Mouse (Mus musculus): ENCODE measurements at regions not wholly inside any gene's neighbourhood (a gene's known extent, or its start where the extent isn't known, plus 50 kb on each side); places are given as distances from the start of the nearest gene placed in this dataset.
"Not testable (repeated sequence)": the region's sequence is repeated elsewhere in the genome, so short reads cannot be mapped to it uniquely, and the experiment has no call there.

GRCm38 (mm10) chr12:112298521-112298920 is 152.5 kb downstream of the Kif26a start:
- no peak for DNase-seq (ENCODE audit: low spot score in 2 of 2)

DNA sequence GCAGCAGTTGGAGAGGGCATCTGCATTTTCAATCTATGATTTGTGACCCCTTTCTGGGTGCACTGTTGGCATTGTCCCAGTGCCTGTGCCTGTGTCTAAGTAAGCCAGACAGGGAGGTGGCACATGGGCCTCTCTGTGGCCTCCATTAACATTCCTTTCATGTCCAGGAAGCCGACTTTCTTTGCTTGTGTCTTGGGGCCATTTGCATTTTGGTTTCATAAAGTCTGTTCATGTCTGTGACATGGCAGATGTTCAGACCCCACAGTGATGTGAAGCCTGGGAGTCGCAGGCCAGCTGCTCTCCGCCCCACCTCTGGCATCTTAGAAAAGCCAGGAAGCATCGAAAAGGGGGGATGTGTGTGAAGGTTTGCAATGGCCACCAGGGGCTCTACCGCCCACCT is 153.1 kb downstream of the Kif26a start:
- no peak for DNase-seq (ENCODE audit: low spot score in 2 of 2)

- no peak for DNase-seq (ENCODE audit: low spot score in 2 of 2)
Measured at GRCm38 (mm10) chr12:112299603-112300002, 153.6 kb downstream of the Kif26a start.

GRCm38 (mm10) chr12:112300125-112300524 is 154.1 kb downstream of the Kif26a start:
- DNase-seq (ENCODE audit: low spot score in 2 of 2), result no peak

- no peak for DNase-seq (ENCODE audit: low spot score in 2 of 2)
Measured at GRCm38 (mm10) chr12:112301411-112301891, 155.4 kb downstream of the Kif26a start.

DNA sequence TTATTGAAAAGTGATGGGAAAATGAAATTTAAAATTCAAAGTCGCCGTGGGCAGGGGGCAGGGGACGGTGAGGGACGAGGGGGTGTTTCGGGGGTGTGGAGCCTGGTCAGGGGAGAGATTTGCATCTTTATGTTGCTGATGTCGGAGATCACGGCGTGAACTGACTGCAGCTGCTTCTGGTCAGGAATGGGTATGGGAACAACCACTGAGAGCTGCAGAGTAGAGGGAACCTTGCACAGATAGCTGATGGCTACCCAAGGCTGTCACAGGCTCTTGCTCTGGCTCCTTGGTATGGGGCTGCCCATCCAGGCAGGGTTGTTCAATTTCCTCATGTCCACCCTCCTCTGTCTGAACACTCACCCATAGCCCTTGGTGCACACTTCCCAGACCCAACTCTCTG is 155.9 kb downstream of the Kif26a start:
- no peak for DNase-seq (ENCODE audit: low spot score in 2 of 2)

DNA sequence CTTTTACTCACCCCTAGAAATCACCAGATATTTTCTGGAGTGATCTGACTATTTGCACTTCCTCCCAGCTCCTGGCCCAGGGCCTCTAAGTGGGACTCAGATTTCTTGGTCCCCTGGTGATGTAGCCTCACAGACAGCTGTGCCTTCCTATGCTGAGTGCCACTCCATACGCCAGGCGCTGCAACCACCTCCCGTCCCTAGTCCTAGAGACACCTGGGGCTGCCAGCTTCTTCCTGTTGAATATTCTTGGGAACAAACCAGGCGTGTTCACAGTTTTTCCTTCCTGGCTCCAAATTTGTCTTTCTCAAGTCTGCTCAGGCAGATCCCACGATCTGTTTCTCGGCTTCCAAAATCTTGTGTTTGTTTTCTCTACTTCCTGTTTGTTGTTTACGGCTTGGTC is 160.2 kb downstream of the Kif26a start:
- DNase-seq (ENCODE audit: low spot score in 2 of 2), result no peak

- DNase-seq (ENCODE audit: low spot score in 2 of 2), result no peak
Measured at GRCm38 (mm10) chr12:112308016-112308415, 162.0 kb downstream of the Kif26a start.

- DNase-seq (ENCODE audit: low spot score in 2 of 2), result not testable (repeated sequence)
Measured at GRCm38 (mm10) chr12:112309096-112309495, 163.1 kb downstream of the Kif26a start.

DNA sequence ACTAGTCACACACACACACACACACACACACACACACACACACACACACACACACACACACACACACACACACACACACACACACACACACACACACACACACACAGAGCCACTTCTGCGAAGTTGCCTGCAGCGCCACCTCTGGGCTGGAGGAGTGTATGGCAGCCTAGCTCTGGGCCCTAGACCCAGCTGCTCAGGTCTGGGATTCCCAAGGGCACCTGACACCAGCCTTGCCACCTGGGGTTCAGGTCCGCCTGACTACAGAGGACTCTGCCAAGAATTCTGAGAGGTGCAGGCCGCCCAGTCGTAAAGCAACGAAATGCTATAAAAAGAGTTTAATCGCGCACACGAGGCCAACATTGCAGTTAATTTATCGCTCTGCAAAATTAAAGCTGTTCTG is 163.8 kb downstream of the Kif26a start:
- no peak for DNase-seq (ENCODE audit: low spot score in 2 of 2)

GRCm38 (mm10) chr12:112310661-112311060 is 164.7 kb downstream of the Kif26a start:
- no peak for DNase-seq (ENCODE audit: low spot score in 2 of 2)

DNA sequence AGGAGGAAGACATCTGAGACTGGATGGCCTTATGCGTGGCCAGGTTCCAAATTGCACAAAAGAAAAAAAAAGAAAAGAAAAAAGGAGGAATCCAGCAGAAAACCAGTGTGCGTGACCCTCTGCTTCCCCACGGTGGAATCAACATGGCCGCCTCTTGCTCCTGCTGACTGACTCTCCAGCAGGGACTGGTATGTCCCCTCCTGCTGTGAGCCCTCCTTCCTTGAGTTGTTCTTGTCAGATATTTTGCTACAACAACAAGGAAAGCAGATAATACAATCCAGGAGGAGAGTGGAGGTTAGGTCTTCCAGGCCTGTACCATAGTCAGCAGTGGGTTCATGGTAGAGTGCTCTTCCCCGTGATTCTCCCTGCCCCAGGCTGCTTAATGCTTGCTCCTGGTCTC is 168.8 kb downstream of the Kif26a start:
- DNase-seq (ENCODE audit: low spot score in 2 of 2), result no peak

DNA sequence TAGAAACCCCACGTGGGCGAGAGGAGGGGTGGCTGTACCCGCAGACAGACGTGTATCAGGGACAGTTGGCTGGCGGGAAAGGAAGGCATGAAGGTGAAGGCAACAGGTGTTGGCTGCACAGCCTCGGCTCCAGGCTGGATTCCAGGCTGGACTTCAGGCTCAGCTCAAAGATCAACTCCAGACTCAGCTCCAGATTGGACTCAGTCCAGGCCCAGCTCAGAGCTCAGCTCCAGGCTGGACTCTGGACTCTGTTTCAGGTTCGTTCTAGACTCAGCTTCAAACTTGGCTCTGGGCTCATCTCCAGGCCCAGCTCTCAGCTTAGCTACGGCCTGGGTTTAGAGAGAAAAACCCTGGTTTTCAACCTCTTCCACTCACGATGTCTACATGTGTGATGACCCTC is 171.2 kb downstream of the Kif26a start:
- no peak for DNase-seq (ENCODE audit: low spot score in 2 of 2)

- DNase-seq (ENCODE audit: low spot score in 2 of 2), result no peak
Measured at GRCm38 (mm10) chr12:112318461-112318860, 170.8 kb upstream of the A530016L24Rik start.

DNA sequence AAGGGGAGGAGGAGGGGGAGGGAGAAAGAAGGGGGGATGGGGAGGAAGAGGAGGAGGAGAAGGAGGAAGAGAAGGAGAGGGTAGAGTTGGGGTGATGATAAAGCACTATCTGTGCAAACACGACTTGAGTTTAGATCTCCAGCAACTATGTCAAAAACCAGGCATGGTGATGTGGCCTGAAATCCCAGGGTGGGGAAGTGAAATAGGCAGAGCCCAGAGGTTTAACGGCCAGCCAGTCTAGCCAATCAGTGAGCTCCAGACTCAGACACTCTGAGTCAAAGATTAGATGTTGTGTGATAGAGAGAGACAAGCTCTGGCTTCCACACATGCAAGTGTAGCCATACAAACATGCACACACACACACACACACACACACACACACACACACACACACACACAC is 167.1 kb upstream of the A530016L24Rik start:
- DNase-seq (ENCODE audit: low spot score in 2 of 2), result no peak

DNA sequence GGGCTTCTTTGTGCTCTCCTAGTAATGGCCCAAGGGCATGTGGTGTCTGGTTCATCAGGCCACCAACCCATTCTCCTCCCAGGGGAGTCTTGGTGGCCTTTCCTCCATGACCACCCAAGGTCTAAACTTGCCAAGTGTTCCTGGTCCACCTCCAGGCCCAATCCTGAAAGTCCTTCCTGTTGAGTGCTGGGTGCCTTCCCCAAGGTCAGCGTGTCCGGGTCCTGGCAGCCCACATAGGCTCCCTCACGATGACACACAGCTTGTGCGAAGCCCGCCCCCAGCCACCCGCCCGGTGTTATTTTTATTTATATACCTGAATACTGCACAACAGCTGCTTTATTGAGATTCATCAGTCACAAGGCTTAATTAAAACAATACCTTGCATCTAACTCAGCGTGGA is 161.8 kb upstream of the A530016L24Rik start:
- no peak for DNase-seq (ENCODE audit: low spot score in 2 of 2)

DNA sequence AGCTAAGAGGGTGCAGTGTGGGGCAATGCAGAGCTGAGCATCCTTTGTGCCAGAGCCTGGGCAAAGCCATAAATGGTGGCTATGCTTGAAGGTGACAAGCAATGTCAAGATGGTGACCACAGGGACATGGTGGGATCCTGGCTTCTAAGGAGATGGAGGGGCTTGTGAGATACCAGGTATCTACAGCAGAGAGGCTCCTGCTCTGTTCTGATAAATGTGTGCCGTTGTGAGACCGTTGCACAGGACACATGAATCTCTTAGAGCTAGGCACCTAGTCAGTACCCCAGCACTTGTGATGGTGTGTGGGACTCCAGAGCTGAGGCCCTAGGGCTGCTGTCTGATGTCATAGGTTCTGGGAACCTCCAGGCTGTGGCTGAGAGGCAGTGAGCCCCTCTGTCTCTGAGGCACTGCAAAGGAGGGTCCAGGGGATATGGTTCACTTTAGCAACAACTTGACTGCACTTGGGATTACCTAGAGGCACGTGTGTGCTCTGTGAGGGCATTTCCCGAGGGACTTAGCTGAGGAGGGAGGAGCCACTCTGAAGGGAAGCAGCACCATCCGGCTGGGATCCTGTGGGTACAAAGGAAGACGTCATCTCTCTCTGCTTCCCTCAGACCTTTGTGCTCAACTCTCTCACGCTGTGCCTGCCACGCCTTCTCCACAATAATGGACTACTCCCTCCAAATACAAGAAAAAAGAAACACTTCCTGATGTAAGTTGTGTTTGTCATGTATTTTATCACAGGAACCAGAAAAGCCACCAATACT is 160.3 kb upstream of the A530016L24Rik start:
- DNase-seq (ENCODE audit: low spot score in 2 of 2), result no peak

GRCm38 (mm10) chr12:112329701-112330301 is 159.4 kb upstream of the A530016L24Rik start:
- DNase-seq (ENCODE audit: low spot score in 2 of 2), result peak; percentile 58 to 85

- DNase-seq (ENCODE audit: low spot score in 2 of 2), result no peak
Measured at GRCm38 (mm10) chr12:112330557-112330956, 158.7 kb upstream of the A530016L24Rik start.

DNA sequence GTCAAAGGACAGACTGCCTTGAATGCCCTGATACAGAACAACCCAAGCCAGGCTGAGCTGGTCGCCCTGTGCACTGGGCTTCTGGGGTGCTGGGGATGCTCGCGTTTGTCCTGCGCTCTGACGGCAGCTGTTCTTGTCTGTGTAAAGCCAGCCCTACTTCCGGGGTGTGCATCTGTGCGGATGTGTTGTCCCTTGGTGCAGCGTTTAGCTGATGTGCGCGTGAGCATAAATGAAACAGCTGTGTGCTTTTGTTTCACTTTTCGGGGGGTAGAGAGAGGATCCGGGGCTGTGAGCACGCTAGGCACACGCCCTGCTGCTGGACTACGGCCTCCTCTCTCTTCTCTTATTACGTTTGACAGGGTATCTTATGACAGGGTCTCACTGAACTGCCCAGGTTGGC is 158.2 kb upstream of the A530016L24Rik start:
- no peak for DNase-seq (ENCODE audit: low spot score in 2 of 2)

DNA sequence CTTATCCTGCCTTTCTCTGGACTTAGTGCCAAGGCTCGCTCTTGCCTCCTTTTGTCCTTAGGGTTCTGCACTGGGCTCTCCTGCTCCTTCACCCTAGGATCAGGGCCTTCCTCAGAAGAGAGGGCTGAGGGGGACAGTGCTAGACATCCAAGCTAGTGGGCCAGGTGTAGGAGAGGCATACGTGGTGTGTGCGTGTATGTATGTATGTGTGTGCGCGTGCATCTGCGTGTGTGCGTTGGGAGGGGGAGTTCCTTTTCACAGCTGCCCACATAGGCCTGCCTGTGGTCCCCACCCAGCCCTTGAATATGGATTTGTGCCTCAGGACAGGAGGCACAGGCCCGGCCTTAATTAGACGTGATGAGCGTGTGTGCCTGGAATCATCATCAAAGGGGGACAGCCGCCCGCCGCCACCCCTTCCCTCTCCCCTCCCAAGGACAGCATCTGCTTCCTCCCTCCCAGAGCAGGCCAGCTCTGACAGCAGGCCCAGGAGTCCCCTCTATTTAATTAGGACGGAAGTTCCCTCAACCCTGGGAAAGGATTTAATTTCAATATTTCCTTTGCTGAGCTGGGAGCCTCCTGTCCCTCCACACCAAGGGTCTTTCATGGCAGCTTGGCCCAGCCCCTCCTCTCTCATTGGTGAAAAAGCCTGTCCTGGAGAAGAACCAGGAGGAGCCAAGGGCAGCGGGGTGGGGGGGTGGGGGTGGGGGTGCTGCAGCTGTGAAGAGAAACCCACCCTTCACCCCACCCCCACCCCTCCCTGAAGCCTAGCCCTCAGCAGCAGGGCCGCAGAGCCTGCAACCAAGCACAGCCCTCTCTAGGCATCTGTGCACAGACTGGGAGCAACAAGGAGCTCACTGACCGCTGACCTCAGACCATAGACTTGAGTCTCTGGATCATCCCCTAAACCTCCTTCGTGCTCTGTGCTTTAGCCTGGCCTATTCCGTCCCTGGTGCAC is 155.8 kb upstream of the A530016L24Rik start:
- DNase-seq (ENCODE audit: low spot score in 2 of 2), result no peak
